Mouse (Mus musculus): ENCODE data around the gene Dnah6. TPM values are rescaled to one million over a fixed set of nuclear protein-coding genes. Genes with fewer than 3 reads are reported as not detected.

Gene Dnah6
- polyA plus RNA-seq, 1 experiment = not detected

DNA sequence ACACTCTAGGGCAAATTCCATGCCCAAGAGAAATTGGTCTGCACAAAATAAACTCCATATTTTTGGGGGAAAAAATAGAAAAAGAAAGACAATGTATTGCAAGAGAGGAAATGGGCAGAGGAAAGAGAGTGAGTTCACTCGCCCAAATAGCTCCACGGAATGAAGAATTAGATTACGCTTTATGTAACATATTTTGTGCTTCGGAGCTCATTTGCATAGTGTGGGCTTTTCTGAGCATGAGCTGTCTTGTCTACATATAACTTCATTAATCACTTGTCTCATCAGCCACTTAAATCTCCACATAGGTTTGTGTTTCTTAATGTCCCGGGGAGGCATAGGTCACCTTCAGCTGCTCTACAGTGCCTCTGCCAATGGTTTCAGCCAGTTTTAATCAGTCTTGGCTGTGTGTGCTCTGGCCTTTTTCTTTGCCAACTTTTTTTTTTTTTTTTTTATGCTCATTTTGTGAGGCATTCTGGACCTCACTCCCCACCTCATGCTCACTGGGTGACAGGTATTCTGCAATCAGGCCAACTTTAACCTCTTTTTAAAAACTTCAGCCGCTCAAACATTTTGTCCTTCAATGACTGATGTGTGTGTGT lies 12.9 kb upstream of the Dnah6 start:
- Histone ChIP-seq H3K27ac (ENCODE audit: insufficient read depth, low read depth, low read length) (no peak overlapping the region), H3K4me1 (ENCODE audit: control insufficient read depth, insufficient read depth, low read length) (no peaks in the 10 kb centered on the region), H3K4me3 (ENCODE audit: insufficient read depth, low read depth, low read length) (no peak overlapping the region)
- TF ChIP-seq POLR2A (IDR thresholded peaks at IDR 0.05; ENCODE audit: insufficient read depth, low read depth, low read length) = no peak
- 77% methylated on average over 6 of the region's 6 CpGs for WGBS

DNA sequence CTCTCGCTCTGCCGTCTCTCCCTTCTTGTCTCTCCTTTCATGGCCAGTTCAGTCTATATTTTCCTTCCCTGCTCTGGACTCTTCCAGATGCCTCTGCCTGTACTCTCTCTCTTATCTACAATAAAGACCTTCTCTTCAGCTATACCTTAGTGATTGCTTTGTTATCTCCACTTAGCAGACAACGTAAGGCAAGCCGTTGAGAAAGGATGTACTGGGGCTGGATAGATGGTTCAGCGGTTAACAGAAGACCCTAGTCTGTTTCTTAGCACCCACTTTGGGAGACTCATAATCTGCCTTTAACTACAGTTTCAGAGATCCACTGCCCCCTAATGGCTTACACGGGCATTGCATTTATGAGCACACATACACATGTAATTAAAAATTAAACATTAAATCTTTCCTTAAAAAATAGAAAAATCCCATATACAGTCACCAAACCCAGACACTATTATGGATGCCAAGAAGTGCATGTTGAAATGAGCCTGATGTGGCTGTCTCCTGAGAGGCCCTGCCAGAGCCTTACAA lies 11.8 kb upstream of the Dnah6 start:
- Histone ChIP-seq H3K27ac (ENCODE audit: insufficient read depth, low read depth, low read length) (no peak overlapping the region), H3K4me1 (ENCODE audit: control insufficient read depth, insufficient read depth, low read length) (no peaks in the 10 kb centered on the region), H3K4me3 (ENCODE audit: insufficient read depth, low read depth, low read length) (no peak overlapping the region)
- TF ChIP-seq POLR2A (IDR thresholded peaks at IDR 0.05; ENCODE audit: insufficient read depth, low read depth, low read length) (no peak), CTCF (IDR thresholded peaks at IDR 0.05; ENCODE audit: insufficient read depth, low read depth, low read length) (no peak)
- WGBS = 92% methylated on average over 6 of the region's 6 CpGs

DNA sequence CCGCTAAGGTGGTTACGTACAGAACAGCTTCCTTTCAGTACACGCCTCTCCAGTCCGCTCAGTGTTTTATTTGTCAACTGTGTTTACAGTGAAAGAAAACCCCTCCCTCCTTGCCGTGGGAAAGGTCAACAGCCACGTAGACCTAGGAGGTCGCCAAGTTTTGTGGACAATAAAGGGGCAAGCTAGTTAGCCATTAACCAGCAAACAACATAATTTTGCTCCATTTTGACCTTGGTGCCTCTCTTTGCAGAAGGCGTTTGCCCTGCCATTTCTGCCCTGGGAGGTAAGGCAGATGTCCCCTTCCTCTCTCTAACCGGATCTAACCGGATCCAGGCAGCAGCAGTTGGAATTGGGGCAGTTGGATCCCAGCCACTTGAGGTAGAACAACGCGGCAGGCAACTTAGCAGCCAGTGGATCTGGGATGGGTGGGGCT lies 10.7 kb upstream of the Dnah6 start:
- 83% methylated on average over 12 of the region's 12 CpGs for WGBS
- Histone ChIP-seq H3K4me3 (ENCODE audit: insufficient read depth, low read depth, low read length) (no peak overlapping the region), H3K27ac (ENCODE audit: insufficient read depth, low read depth, low read length) (no peak overlapping the region), H3K4me1 (ENCODE audit: control insufficient read depth, insufficient read depth, low read length) (no peaks in the 10 kb centered on the region)
- no peak for TF ChIP-seq POLR2A (IDR thresholded peaks at IDR 0.05; ENCODE audit: insufficient read depth, low read depth, low read length)
- no peak for TF ChIP-seq CTCF (IDR thresholded peaks at IDR 0.05; ENCODE audit: insufficient read depth, low read depth, low read length)

DNA sequence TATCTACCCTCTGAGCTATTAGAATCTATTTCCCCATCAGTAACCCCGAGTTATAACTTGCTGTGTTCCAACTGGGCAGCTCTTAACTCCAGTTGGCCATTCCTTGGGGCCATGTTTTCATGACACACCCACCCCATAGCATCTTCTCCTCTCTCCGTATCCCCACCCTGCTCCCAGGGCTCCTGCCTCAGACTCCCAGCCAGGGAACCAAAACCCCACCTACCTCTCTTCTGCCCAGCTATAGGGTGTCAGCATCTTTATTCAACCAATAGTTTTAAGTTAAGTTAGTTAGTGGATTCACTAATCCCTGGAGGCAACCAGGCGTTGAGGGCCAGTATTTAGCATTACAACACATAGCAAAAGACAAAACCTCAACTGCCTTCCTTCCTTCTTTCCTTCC lies 7.4 kb upstream of the Dnah6 start:
- no peak overlapping the region for H3K27ac ChIP-seq (ENCODE audit: insufficient read depth, low read depth, low read length)
- TF ChIP-seq POLR2A (IDR thresholded peaks at IDR 0.05; ENCODE audit: insufficient read depth, low read depth, low read length) (no peak), CTCF (IDR thresholded peaks at IDR 0.05; ENCODE audit: insufficient read depth, low read depth, low read length) (no peak)
- H3K4me3 ChIP-seq (ENCODE audit: insufficient read depth, low read depth, low read length) = no peak overlapping the region
- H3K4me1 ChIP-seq (ENCODE audit: control insufficient read depth, insufficient read depth, low read length) = no peaks in the 10 kb centered on the region
- WGBS = 74% methylated on average over 3 of the region's 3 CpGs

DNA sequence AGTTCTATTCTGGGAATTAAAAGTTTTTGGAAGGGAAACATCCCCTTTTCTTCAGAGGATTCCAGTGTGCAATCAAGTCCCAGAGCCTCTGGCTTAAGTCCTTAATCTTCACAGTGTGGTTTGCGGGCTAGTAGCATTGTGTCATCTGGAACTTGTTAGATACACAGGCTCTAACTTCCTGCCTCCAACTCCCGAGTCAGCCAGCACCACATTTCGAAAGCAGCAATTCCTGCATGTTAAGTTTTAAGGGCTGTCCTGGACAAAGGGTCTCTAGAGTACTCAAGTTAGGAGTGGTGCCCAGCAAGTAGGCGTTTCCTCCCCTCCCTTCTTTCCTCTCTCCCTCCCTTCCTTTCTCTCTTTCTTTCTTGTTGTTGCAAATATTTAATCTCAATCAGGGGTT lies 7.0 kb upstream of the Dnah6 start:
- 41% methylated on average over 4 of the region's 4 CpGs for WGBS
- no peak overlapping the region for H3K27ac ChIP-seq (ENCODE audit: insufficient read depth, low read depth, low read length)
- H3K4me1 ChIP-seq (ENCODE audit: control insufficient read depth, insufficient read depth, low read length) = no peaks in the 10 kb centered on the region
- TF ChIP-seq POLR2A (IDR thresholded peaks at IDR 0.05; ENCODE audit: insufficient read depth, low read depth, low read length) (no peak), CTCF (IDR thresholded peaks at IDR 0.05; ENCODE audit: insufficient read depth, low read depth, low read length) (no peak)
- H3K4me3 ChIP-seq (ENCODE audit: insufficient read depth, low read depth, low read length) = no peak overlapping the region

DNA sequence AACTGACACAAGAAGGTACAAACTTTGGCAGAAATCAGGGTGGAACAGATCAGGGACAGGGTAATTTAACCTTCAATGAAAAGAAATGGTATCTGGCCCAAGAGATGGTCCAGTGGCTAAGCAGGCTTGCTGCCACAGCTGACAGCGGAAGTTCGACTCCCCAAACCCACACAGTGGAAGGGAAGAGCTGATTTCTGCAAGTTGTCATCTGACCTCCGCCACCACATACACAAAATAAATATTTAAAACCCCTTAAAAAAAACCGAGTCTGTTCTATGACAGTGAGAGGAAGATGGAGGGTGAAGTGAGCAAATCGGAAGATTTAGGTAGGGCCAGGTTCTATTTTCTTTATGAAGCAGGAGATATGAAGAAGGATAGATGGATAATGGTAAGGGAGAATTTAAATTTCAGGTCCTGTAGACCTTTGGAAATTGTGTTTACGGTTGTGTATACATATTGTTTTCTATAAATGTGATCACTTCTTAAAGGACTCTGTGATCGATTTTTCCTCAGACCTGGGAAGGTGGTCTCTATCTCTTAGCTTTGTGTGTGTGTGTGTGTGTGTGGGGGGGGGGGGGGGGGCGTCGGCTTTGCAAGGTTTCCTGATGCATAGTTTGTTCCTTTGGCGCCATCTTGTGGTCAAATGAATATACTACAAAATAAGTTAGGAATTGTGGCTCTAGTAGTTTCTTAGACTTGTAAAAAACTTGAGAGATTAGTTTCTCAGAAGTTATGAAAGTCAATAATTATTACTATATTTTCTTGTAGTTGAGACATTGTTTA lies 6.1 kb upstream of the Dnah6 start:
- Histone ChIP-seq H3K4me1 (ENCODE audit: control insufficient read depth, insufficient read depth, low read length) (no peaks in the 10 kb centered on the region), H3K27ac (ENCODE audit: insufficient read depth, low read depth, low read length) (no peak overlapping the region), H3K4me3 (ENCODE audit: insufficient read depth, low read depth, low read length) (no peak overlapping the region)
- no peak for TF ChIP-seq POLR2A (IDR thresholded peaks at IDR 0.05; ENCODE audit: insufficient read depth, low read depth, low read length)
- no peak for TF ChIP-seq CTCF (IDR thresholded peaks at IDR 0.05; ENCODE audit: insufficient read depth, low read depth, low read length)
- WGBS = 46% methylated on average over 10 of the region's 10 CpGs

DNA sequence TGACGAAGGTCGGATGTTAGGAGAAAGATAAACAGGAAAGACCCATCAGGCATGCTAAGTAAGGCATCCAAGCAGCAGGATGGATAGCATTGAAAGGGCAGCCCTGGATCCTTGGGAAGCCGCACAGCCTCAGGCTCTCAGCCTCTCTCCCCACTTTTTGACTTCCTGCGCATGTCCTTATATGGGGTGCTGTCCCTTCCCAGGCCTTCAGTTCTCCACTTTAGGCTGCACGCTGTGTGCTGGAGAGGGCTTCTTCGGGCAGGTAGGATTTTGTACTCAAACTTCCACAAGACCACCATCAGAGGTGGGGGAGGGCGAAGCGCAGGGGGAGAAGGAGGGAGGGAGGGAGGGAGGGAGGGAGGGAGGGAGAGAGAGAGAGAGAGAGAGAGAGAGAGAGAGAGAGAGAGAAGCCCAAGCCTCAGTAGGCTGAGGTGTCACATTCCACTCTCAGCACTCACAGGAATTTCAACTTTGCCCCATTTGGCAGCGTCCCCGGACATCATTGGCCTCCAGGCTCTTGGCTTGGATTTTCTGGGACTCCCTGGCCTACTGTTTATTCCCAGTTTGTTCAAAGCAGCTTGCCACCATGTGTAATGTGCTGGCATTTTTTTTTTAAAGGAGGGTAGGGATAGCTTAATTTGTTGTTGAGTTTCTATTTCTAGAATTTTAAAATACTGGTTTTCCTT lies 1.5 kb upstream of the Dnah6 start:
- 23% methylated on average over 10 of the region's 10 CpGs for WGBS
- no peak for TF ChIP-seq POLR2A (IDR thresholded peaks at IDR 0.05; ENCODE audit: insufficient read depth, low read depth, low read length)
- no peak for TF ChIP-seq CTCF (IDR thresholded peaks at IDR 0.05; ENCODE audit: insufficient read depth, low read depth, low read length)
- H3K27ac ChIP-seq (ENCODE audit: insufficient read depth, low read depth, low read length) = no peak overlapping the region

DNA sequence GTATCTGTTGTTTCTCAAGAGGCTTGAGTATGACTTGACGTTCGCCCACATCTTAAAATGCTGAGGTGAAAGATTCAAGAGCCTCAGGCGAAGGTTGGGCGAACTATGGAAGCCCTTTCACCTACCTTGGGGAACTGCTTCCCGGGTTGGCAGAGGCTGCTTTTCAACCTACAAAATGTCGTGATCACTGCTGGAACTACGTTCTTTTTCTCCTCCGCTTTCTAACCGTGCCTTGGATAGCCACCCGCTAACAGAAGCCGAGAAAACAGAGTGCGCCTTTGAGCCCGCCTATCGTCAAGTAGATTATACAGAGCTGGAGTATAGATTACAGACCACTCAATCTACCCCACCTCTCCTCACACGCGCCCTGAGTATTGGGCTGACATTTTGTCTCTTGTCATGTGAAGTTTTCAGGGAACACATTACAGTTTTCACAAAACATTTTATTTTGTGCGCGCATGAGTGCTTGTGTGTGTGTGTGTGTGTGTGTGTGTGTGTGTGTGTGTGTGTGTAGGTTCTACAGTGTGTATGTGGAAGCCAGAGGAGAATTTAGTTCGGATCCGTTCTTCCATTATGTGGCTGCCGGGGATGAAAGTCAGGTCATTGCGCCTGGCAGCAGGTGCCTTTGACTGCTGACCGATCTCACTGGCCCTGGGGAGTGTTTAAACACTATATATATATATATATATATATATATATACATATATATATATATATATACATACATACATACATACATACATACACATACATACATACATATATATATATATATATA lies 696 bp upstream of the Dnah6 start:
- peak overlapping the region; percentile 7; the same call in 1 of the 2 replicates for H3K27ac ChIP-seq (ENCODE audit: insufficient read depth, low read depth, low read length)
- 26% methylated on average over 23 of the region's 23 CpGs for WGBS
- H3K4me3 ChIP-seq (ENCODE audit: insufficient read depth, low read depth, low read length) = peak overlapping the region; percentile 35
- peaks cover 3% of the 10 kb centered on the region for H3K4me1 ChIP-seq (ENCODE audit: control insufficient read depth, insufficient read depth, low read length)
- TF ChIP-seq POLR2A (IDR thresholded peaks at IDR 0.05; ENCODE audit: insufficient read depth, low read depth, low read length) (no peak), CTCF (IDR thresholded peaks at IDR 0.05; ENCODE audit: insufficient read depth, low read depth, low read length) (no peak)

More for the DNA sequence above, 1.5 kb upstream of the Dnah6 start:
- H3K4me3 ChIP-seq (ENCODE audit: insufficient read depth, low read depth, low read length) = no peak overlapping the region
- H3K4me1 ChIP-seq (ENCODE audit: control insufficient read depth, insufficient read depth, low read length) = peaks cover 3% of the 10 kb centered on the region

Data from olfactory bulb, adult 2 months (tissue).